Mouse (Mus musculus): ENCODE data around the gene Npas2. TPM values are rescaled to one million over a fixed set of nuclear protein-coding genes. Genes with fewer than 3 reads are reported as not detected.

Gene Npas2
- polyA plus RNA-seq (2016; fragmentation: Nextera tagmentation; extraction: Ambion mirVana) = 0.06 and 0.18 TPM in 2 replicates

DNA sequence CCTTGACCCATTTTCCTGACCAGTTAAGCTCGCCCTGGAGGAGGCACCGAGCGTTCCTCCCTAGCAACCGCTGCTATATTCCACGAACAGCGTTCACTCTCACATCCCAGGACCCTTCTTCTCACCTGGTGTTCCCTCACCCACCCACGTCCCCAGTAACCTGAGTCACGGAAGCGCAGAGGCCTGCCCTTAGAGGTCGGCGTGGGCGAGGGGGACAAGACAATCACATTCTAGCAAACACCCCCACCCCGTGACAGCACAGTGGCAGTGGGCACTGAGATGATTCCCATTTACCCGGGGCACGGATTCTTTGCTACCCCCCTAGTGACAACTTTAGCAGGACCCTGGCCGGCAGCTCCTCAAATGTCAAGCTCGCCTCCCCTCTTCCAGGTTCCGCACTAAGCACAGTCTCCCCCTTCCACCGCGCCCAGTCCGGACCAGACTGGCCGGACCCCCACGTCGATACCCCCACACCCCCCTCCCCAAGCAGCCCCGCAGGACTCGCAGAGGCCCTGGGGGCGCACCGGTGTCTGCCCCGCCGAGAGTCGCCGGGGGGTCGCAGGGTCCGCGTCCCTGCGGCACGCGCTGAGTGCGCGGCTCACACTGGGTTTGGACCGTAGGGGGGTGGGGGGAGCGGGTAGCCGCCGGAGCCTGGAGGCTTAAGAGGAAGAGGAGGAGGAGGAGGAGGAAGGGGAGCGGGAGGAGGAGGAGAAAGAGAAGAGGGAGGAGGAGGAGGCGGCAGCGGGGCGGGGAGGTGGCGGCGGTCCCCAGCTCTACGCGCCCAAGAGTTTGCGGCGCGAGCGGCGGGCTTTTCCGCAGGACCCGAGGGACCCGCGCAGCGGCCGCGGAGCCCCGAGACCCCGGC lies at the start of gene Npas2:
TSS of gene Npas2 (plus strand) at position 735 of the 865 bp plus-strand sequence.
- no peak for ATAC-seq
- H3K4me1 ChIP-seq = no peaks in the 10 kb centered on the region
- H3K4me2 ChIP-seq = peak within 1 kb of the TSS; percentile 73
- H3K27ac ChIP-seq = no peak within 1 kb of the TSS
- peaks cover 62% of the 10 kb centered on the region for H3K27me3 ChIP-seq (replicated peaks)
- WGBS (ENCODE audit: insufficient replicate concordance) = 2% methylated on average over 63 of the region's 66 CpGs
- 0 out of 2 replicates have a peak within 1 kb of the TSS, but pooled peaks have one; percentile 22 for H3K9ac ChIP-seq
- H3K4me3 ChIP-seq = peak within 1 kb of the TSS; percentile 58
- H3K9me3 ChIP-seq (replicated peaks) = no peaks in the 10 kb centered on the region
- H3K36me3 ChIP-seq = no peaks in the 10 kb centered on the region

- Histone ChIP-seq H3K27ac (no peak overlapping the region), H3K27me3 (replicated peaks) (peaks cover 4% of the 10 kb centered on the region; the same call in 1 of the 2 replicates), H3K36me3 (no peaks in the 10 kb centered on the region), H3K9ac (no peak overlapping the region), H3K9me3 (replicated peaks) (no peaks in the 10 kb centered on the region), H3K4me1 (no peaks in the 10 kb centered on the region), H3K4me2 (no peak overlapping the region), H3K4me3 (no peak overlapping the region)
- 72% methylated on average over 4 of the region's 4 CpGs for WGBS (ENCODE audit: insufficient replicate concordance)
- ATAC-seq = peak; percentile 68
Observed at GRCm38 (mm10) chr1:39156778-39157177, 36.8 kb upstream of the Npas2 start.

- ATAC-seq = no peak
- no peak overlapping the region for H3K27ac ChIP-seq
- H3K27me3 ChIP-seq (replicated peaks) = peaks cover 4% of the 10 kb centered on the region; the same call in 1 of the 2 replicates
- H3K36me3 ChIP-seq = no peaks in the 10 kb centered on the region
- no peaks in the 10 kb centered on the region for H3K4me1 ChIP-seq
- 43% methylated on average over 4 of the region's 4 CpGs for WGBS (ENCODE audit: insufficient replicate concordance)
- H3K9me3 ChIP-seq (replicated peaks) = no peaks in the 10 kb centered on the region
- no peak overlapping the region for H3K9ac ChIP-seq
- no peak overlapping the region for H3K4me2 ChIP-seq
- H3K4me3 ChIP-seq = no peak overlapping the region
Observed at GRCm38 (mm10) chr1:39160167-39160566, 33.4 kb upstream of the Npas2 start.

- no peak for ATAC-seq
- WGBS (ENCODE audit: insufficient replicate concordance) = 39% methylated on average over 1 of the region's 1 CpGs
- H3K36me3 ChIP-seq = no peaks in the 10 kb centered on the region
- H3K4me3 ChIP-seq = no peak overlapping the region
- H3K4me1 ChIP-seq = no peaks in the 10 kb centered on the region
- no peak overlapping the region for H3K4me2 ChIP-seq
- no peak overlapping the region for H3K9ac ChIP-seq
- no peaks in the 10 kb centered on the region for H3K9me3 ChIP-seq (replicated peaks)
- H3K27ac ChIP-seq = no peak overlapping the region
- peaks cover 4% of the 10 kb centered on the region; the same call in 1 of the 2 replicates for H3K27me3 ChIP-seq (replicated peaks)
Observed at GRCm38 (mm10) chr1:39163077-39163476, 30.5 kb upstream of the Npas2 start.

GRCm38 (mm10) chr1:39176690-39177089 lies 16.8 kb upstream of the Npas2 start:
- Histone ChIP-seq H3K4me3 (no peak overlapping the region), H3K36me3 (no peaks in the 10 kb centered on the region), H3K27me3 (replicated peaks) (no peaks in the 10 kb centered on the region), H3K4me1 (no peaks in the 10 kb centered on the region), H3K9ac (no peak overlapping the region), H3K27ac (no peak overlapping the region), H3K9me3 (replicated peaks) (0 out of 2 replicates have a peak, but pooled peaks cover 5% of the 10 kb centered on the region), H3K4me2 (no peak overlapping the region)
- ATAC-seq = no peak
- 67% methylated on average over 5 of the region's 5 CpGs for WGBS (ENCODE audit: insufficient replicate concordance)

DNA sequence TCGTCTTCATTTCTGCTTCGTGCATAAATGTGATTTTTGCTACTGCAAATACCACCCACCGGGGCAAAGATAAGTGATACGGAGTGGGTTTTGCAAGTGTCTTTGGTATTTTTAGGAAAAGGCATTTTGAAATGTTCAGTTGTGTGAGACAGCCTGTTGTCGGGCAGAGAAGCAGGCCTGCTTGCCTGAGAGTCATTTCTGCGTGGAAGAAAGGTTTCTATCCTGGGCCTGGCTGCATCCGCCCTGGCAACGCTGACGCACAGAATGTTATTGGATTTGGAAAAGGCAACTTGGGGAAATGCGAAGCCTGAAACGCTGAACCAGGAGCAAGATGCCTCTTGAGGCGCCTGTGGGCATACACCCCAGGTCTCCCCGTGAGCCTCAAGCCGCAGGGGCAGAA lies 16.3 kb upstream of the Npas2 start:
- 79% methylated on average over 14 of the region's 14 CpGs for WGBS (ENCODE audit: insufficient replicate concordance)
- H3K4me3 ChIP-seq = no peak overlapping the region
- H3K27me3 ChIP-seq (replicated peaks) = no peaks in the 10 kb centered on the region
- no peaks in the 10 kb centered on the region for H3K36me3 ChIP-seq
- ATAC-seq = no peak
- no peak overlapping the region for H3K4me2 ChIP-seq
- H3K9me3 ChIP-seq (replicated peaks) = 0 out of 2 replicates have a peak, but pooled peaks cover 5% of the 10 kb centered on the region
- no peak overlapping the region for H3K27ac ChIP-seq
- no peak overlapping the region for H3K9ac ChIP-seq
- H3K4me1 ChIP-seq = no peaks in the 10 kb centered on the region

- Histone ChIP-seq H3K36me3 (no peaks in the 10 kb centered on the region), H3K9ac (no peak overlapping the region), H3K27me3 (replicated peaks) (no peaks in the 10 kb centered on the region), H3K4me2 (no peak overlapping the region), H3K27ac (no peak overlapping the region), H3K4me3 (no peak overlapping the region), H3K4me1 (no peaks in the 10 kb centered on the region), H3K9me3 (replicated peaks) (0 out of 2 replicates have a peak, but pooled peaks cover 5% of the 10 kb centered on the region)
- WGBS (ENCODE audit: insufficient replicate concordance) = 79% methylated on average over 11 of the region's 11 CpGs
- no peak for ATAC-seq
Observed at GRCm38 (mm10) chr1:39179806-39180205, 13.7 kb upstream of the Npas2 start.

GRCm38 (mm10) chr1:39180517-39180916 lies 13.0 kb upstream of the Npas2 start:
- Histone ChIP-seq H3K9me3 (replicated peaks) (0 out of 2 replicates have a peak, but pooled peaks cover 5% of the 10 kb centered on the region), H3K27me3 (replicated peaks) (no peaks in the 10 kb centered on the region), H3K36me3 (no peaks in the 10 kb centered on the region), H3K4me3 (no peak overlapping the region), H3K9ac (no peak overlapping the region), H3K27ac (no peak overlapping the region), H3K4me1 (no peaks in the 10 kb centered on the region), H3K4me2 (no peak overlapping the region)
- ATAC-seq = no peak
- 74% methylated on average over 1 of the region's 1 CpGs for WGBS (ENCODE audit: insufficient replicate concordance)

- Histone ChIP-seq H3K27me3 (replicated peaks) (no peaks in the 10 kb centered on the region), H3K9ac (no peak overlapping the region), H3K4me3 (no peak overlapping the region), H3K4me2 (no peak overlapping the region), H3K9me3 (replicated peaks) (0 out of 2 replicates have a peak, but pooled peaks cover 5% of the 10 kb centered on the region), H3K4me1 (no peaks in the 10 kb centered on the region), H3K27ac (no peak overlapping the region), H3K36me3 (no peaks in the 10 kb centered on the region)
- WGBS (ENCODE audit: insufficient replicate concordance) = 61% methylated on average over 4 of the region's 4 CpGs
- no peak for ATAC-seq
Observed at GRCm38 (mm10) chr1:39181901-39182300, 11.6 kb upstream of the Npas2 start.

DNA sequence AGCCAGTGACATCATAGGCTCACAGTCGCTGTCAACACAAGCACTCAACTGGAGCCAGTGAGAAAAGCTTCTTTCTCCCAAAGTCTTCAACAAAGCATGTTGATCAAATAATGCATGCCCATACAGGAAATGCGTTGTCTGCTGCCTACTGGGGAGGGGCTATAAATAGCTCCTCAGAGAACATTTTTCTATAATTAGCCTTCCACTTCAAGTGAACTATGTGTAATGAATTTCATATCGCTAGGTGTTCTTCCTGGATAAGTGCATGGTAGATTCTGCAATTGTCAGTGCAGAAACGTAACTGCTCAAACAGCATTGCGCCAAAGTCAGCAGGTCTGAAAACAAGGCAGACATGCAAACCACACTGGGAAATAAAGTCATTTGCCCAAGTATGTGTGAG lies 7.7 kb upstream of the Npas2 start:
- WGBS (ENCODE audit: insufficient replicate concordance) = 76% methylated on average over 5 of the region's 5 CpGs
- no peaks in the 10 kb centered on the region for H3K4me1 ChIP-seq
- H3K4me2 ChIP-seq = no peak overlapping the region
- H3K9ac ChIP-seq = no peak overlapping the region
- no peaks in the 10 kb centered on the region for H3K36me3 ChIP-seq
- 0 out of 2 replicates have a peak, but pooled peaks cover under 1% of the 10 kb centered on the region for H3K9me3 ChIP-seq (replicated peaks)
- H3K27me3 ChIP-seq (replicated peaks) = no peaks in the 10 kb centered on the region; the same call in 1 of the 2 replicates
- no peak for ATAC-seq
- no peak overlapping the region for H3K27ac ChIP-seq
- no peak overlapping the region for H3K4me3 ChIP-seq

DNA sequence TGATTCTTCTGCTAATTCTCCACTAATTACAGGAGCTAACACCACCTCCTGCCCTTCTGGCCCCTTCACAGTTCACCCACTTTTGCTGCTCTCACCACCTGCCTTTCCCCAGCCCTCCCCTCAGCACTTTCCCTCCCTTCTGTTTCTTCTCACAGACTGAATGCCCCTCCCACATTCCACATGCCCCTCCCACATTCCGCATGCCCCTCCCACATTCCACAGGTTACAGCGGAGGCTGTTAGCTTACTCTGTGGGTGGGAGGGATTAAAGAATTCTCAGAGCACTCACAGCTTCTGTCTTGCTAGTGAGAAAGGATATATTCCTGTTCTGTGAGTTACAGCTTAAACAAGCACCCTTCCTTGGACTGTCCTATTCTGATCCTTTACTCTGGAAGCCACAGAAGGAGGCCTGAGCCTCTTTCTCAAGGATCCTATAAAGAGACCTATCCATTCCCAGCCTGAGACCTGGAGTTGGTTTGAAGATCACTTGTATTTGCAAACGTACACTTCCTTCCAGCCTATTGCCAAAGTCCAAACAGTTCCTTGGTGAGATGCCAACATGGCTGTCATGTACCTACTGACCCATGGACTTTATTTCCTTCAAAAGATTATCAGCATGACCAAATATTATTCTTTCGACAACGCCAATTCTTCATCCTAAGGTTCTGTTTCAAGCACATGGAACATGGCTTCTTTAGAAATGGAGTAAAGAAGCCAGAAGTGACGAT lies 6.7 kb upstream of the Npas2 start:
- Histone ChIP-seq H3K27me3 (replicated peaks) (peaks cover 4% of the 10 kb centered on the region), H3K9ac (no peak overlapping the region), H3K27ac (no peak overlapping the region), H3K4me3 (no peak overlapping the region), H3K4me2 (no peak overlapping the region), H3K9me3 (replicated peaks) (no peaks in the 10 kb centered on the region), H3K36me3 (no peaks in the 10 kb centered on the region), H3K4me1 (no peaks in the 10 kb centered on the region)
- ATAC-seq = no peak
- 49% methylated on average over 6 of the region's 6 CpGs for WGBS (ENCODE audit: insufficient replicate concordance)

- H3K4me2 ChIP-seq = no peak overlapping the region
- H3K36me3 ChIP-seq = no peaks in the 10 kb centered on the region
- H3K27me3 ChIP-seq (replicated peaks) = peaks cover 45% of the 10 kb centered on the region
- no peak overlapping the region for H3K9ac ChIP-seq
- no peak for ATAC-seq
- no peaks in the 10 kb centered on the region for H3K4me1 ChIP-seq
- no peak overlapping the region for H3K4me3 ChIP-seq
- WGBS (ENCODE audit: insufficient replicate concordance) = 42% methylated on average over 5 of the region's 5 CpGs
- H3K27ac ChIP-seq = no peak overlapping the region
- H3K9me3 ChIP-seq (replicated peaks) = no peaks in the 10 kb centered on the region
Observed at GRCm38 (mm10) chr1:39191122-39191521, 2.4 kb upstream of the Npas2 start.

Measured in liver, embryonic 12.5 days (tissue).